Mouse (Mus musculus): ENCODE data around the gene Theg.

- TF ChIP-seq CTCF (IDR thresholded peaks at IDR 0.05; ENCODE audit: low read depth, low read length): no peak
- TF ChIP-seq GATA1 (IDR thresholded peaks at IDR 0.05; ENCODE audit: borderline replicate concordance, low read length): no peak
- TF ChIP-seq TAL1 (conservative IDR thresholded peaks at IDR 0.05; ENCODE audit: low read depth, low read length): no peak
- no peak for TF ChIP-seq POLR2AphosphoS5 (IDR thresholded peaks at IDR 0.05; ENCODE audit: insufficient replicate concordance, low read depth, low read length)
- TF ChIP-seq GATA2 (IDR thresholded peaks at IDR 0.05; ENCODE audit: borderline replicate concordance, low read depth, low read length): no peak
Measured at GRCm38 (mm10) chr10:79556951-79557350, 30.2 kb downstream of the Theg start.
